Mouse (Mus musculus) layer of hippocampus, postnatal 14 days (tissue): Measurements from ENCODE around the gene A930017K11Rik. TPM values are rescaled to one million over a fixed set of nuclear protein-coding genes. Genes with fewer than 3 reads are reported as not detected.

ENCODE experiments used
- total RNA-seq, 2 experiments: library from RNA; stranded (reverse); gene quantifications; 2 replicates each; pipeline ENCODE4 v1.2.3; 2021

A930017K11Rik gene
- total RNA-seq, 2 experiments from 2014 or later = 0.14 TPM; not detected in 1

Other genes with a start within 250 kb of the A930017K11Rik start
- gene Gng13, start 235.4 kb downstream of the A930017K11Rik start, total RNA-seq = 100 to 1,000 TPM in 1 of 2 experiments, 10 to 100 TPM in 1; 78.0 to 103 TPM
- gene Chtf18, start 225.1 kb downstream of the A930017K11Rik start, total RNA-seq = 1 to 10 TPM; 3.1 to 3.3 TPM
- 10 to 100 TPM; 29.9 to 32.8 TPM for gene Rpusd1, start 224.9 kb downstream of the A930017K11Rik start, total RNA-seq
- gene Mslnl, start 216.5 kb downstream of the A930017K11Rik start, total RNA-seq = under 1 TPM in 1 of 2 experiments, not detected in 1; 0.12 TPM
- gene Msln, start 198.2 kb downstream of the A930017K11Rik start, total RNA-seq = 1 to 10 TPM; 1.2 to 1.8 TPM
- 10 to 100 TPM; 27.6 to 35.3 TPM for gene Narfl, start 178.8 kb downstream of the A930017K11Rik start, total RNA-seq
- 100 to 1,000 TPM; 125 to 128 TPM for gene Haghl, start 166.9 kb downstream of the A930017K11Rik start, total RNA-seq
- under 1 TPM in 1 of 2 experiments, not detected in 1; 0.30 TPM for gene Ccdc78, start 166.0 kb downstream of the A930017K11Rik start, total RNA-seq
- gene Fam173a, start 159.7 kb downstream of the A930017K11Rik start, total RNA-seq = 10 to 100 TPM; 80.2 to 80.3 TPM
- gene AC134908.4, start 156.9 kb downstream of the A930017K11Rik start, total RNA-seq = not detected
- gene Metrn, start 155.4 kb downstream of the A930017K11Rik start, total RNA-seq = 10 to 100 TPM; 82.0 to 86.9 TPM
- 100 to 1,000 TPM; 414 to 418 TPM for gene Fbxl16, start 143.5 kb downstream of the A930017K11Rik start, total RNA-seq
- 10 to 100 TPM; 21.7 to 23.4 TPM for gene Wdr24, start 128.9 kb downstream of the A930017K11Rik start, total RNA-seq
- gene Jmjd8, start 123.7 kb downstream of the A930017K11Rik start, total RNA-seq = 10 to 100 TPM; 64.3 to 65.0 TPM
- 100 to 1,000 TPM; 155 to 157 TPM for gene Stub1, start 119.2 kb downstream of the A930017K11Rik start, total RNA-seq
- 10 to 100 TPM; 84.4 to 97.5 TPM for gene Rhbdl1, start 115.3 kb downstream of the A930017K11Rik start, total RNA-seq
- 10 to 100 TPM; 26.7 to 31.1 TPM for gene Gm20683, start 110.8 kb downstream of the A930017K11Rik start, total RNA-seq
- 10 to 100 TPM; 95.6 to 97.8 TPM for gene Rhot2, start 107.7 kb downstream of the A930017K11Rik start, total RNA-seq
- gene Wdr90, start 91.1 kb downstream of the A930017K11Rik start, total RNA-seq = 10 to 100 TPM; 24.0 to 25.8 TPM
- 10 to 100 TPM; 29.2 to 39.0 TPM for gene Mcrip2, start 83.8 kb downstream of the A930017K11Rik start, total RNA-seq
- 10 to 100 TPM; 39.3 to 44.7 TPM for gene Mettl26, start 77.5 kb downstream of the A930017K11Rik start, total RNA-seq
- 1 to 10 TPM; 1.8 to 2.3 TPM for gene Wfikkn1, start 71.7 kb downstream of the A930017K11Rik start, total RNA-seq
- gene Rab40c, start 32.8 kb downstream of the A930017K11Rik start, total RNA-seq = 10 to 100 TPM; 48.6 to 52.2 TPM
- 100 to 1,000 TPM; 160 to 168 TPM for gene Pigq, start 7.6 kb downstream of the A930017K11Rik start, total RNA-seq
- gene Nhlrc4, start 7.6 kb downstream of the A930017K11Rik start, total RNA-seq = not detected
- 10 to 100 TPM; 44.4 to 46.2 TPM for gene Capn15, start 33.2 kb upstream of the A930017K11Rik start, total RNA-seq
- gene Rab11fip3, start 117.0 kb upstream of the A930017K11Rik start, total RNA-seq = 10 to 100 TPM; 82.3 to 85.1 TPM
- 10 to 100 TPM; 23.6 to 24.2 TPM for gene Decr2, start 137.8 kb upstream of the A930017K11Rik start, total RNA-seq
- 1 to 10 TPM; 2.4 to 4.2 TPM for gene Nme4, start 143.0 kb upstream of the A930017K11Rik start, total RNA-seq
- gene Tmem8, start 160.7 kb upstream of the A930017K11Rik start, total RNA-seq = 10 to 100 TPM; 11.0 to 11.3 TPM
- gene Mrpl28, start 170.9 kb upstream of the A930017K11Rik start, total RNA-seq = 10 to 100 TPM; 70.6 to 71.1 TPM
- 10 to 100 TPM; 22.2 to 23.3 TPM for gene Axin1, start 186.1 kb upstream of the A930017K11Rik start, total RNA-seq
- under 1 TPM in 1 of 2 experiments, not detected in 1; 0.18 TPM for gene Pdia2, start 246.5 kb upstream of the A930017K11Rik start, total RNA-seq